Comparison of ENCODE assay signal across 9 mouse cellular contexts in genomic region chrX:13236100-13236568, GRCm38 (mm10). TPM values are rescaled to one million over a fixed set of nuclear protein-coding genes. Genes with fewer than 3 reads are reported as not detected.
DNase-seq lines count a peak whose midpoint lies in the region; ATAC-seq and TF ChIP-seq lines count a peak whose summit lies in the region.
"Had no signal": no experiment of that assay in that cellular context is flagged by ENCODE, and none has a peak within 500 bp of the region (broad histone marks: within the 10 kb centered on the region; RNA-seq: fewer than 3 reads in every experiment).

No protein-coding gene starts in this region.

- H3K4me1 ChIP-seq in hindbrain, embryonic 12.5 days: peaks cover 9% of the 10 kb centered on the region; the same call in 1 of the 2 replicates
- peaks cover 24% of the 10 kb centered on the region for H3K4me1 ChIP-seq in limb, embryonic 13.5 days
- H3K4me1 ChIP-seq in neural tube, embryonic 15.5 days: peaks cover 12% of the 10 kb centered on the region

- H3K9me3 ChIP-seq in hindbrain, embryonic 12.5 days (replicated peaks): no peaks in the 10 kb centered on the region
- H3K9me3 ChIP-seq in limb, embryonic 13.5 days: no peaks in the 10 kb centered on the region
- H3K9me3 ChIP-seq in neural tube, embryonic 15.5 days (replicated peaks): no peaks in the 10 kb centered on the region

- H3K27ac ChIP-seq in layer of hippocampus, adult 2 months: peak overlapping the region; percentile 73
- peak overlapping the region; percentile 71; the same call in 1 of the 2 replicates for H3K27ac ChIP-seq in hindbrain, embryonic 12.5 days
- peak overlapping the region; percentile 39; the same call in 1 of the 2 replicates for H3K27ac ChIP-seq in limb, embryonic 13.5 days
- peak overlapping the region; percentile 66 for H3K27ac ChIP-seq in neural tube, embryonic 15.5 days (replicated peaks)
- H3K27ac ChIP-seq: macrophage had no signal

- H3K27me3 ChIP-seq in hindbrain, embryonic 12.5 days: peaks cover 44% of the 10 kb centered on the region
- H3K27me3 ChIP-seq in limb, embryonic 13.5 days: peaks cover 17% of the 10 kb centered on the region
- H3K27me3 ChIP-seq in neural tube, embryonic 15.5 days (replicated peaks): peaks cover 4% of the 10 kb centered on the region; the same call in 1 of the 2 replicates

- WGBS in hindbrain, embryonic 12.5 days: 49% methylated on average over 2 of the region's 2 CpGs
- WGBS in limb, embryonic 13.5 days: 19% methylated on average over 2 of the region's 2 CpGs
- 36% methylated on average over 2 of the region's 2 CpGs for WGBS in neural tube, embryonic 15.5 days

- no peak overlapping the region for H3K4me3 ChIP-seq in layer of hippocampus, adult 2 months
- H3K4me3 ChIP-seq in hindbrain, embryonic 12.5 days: no peak overlapping the region
- no peak overlapping the region for H3K4me3 ChIP-seq in limb, embryonic 13.5 days
- H3K4me3 ChIP-seq in neural tube, embryonic 15.5 days (replicated peaks): no peak overlapping the region

- H3K9ac ChIP-seq in hindbrain, embryonic 12.5 days: no peak overlapping the region
- no peak overlapping the region for H3K9ac ChIP-seq in limb, embryonic 13.5 days
- no peak overlapping the region for H3K9ac ChIP-seq in neural tube, embryonic 15.5 days (replicated peaks)

- H3K4me2 ChIP-seq in hindbrain, embryonic 12.5 days (replicated peaks): no peak overlapping the region
- H3K4me2 ChIP-seq in limb, embryonic 13.5 days (replicated peaks): no peak overlapping the region
- no peak overlapping the region for H3K4me2 ChIP-seq in neural tube, embryonic 15.5 days

- H3K36me3 ChIP-seq in hindbrain, embryonic 12.5 days: no peaks in the 10 kb centered on the region
- no peaks in the 10 kb centered on the region for H3K36me3 ChIP-seq in limb, embryonic 13.5 days
- H3K36me3 ChIP-seq in neural tube, embryonic 15.5 days: no peaks in the 10 kb centered on the region

- no peak for DNase-seq in layer of hippocampus, adult 2 months (ENCODE audit: low spot score in 2 of 2)
- DNase-seq in layer of hippocampus, postnatal 25 days (ENCODE audit: extremely low spot score in 1 of 2, low spot score in 1 of 2): no peak
- DNase-seq in cerebellum, postnatal 4 days (ENCODE audit: low spot score in 2 of 2): no peak
- DNase-seq in adipocyte (ENCODE audit: low spot score): no peak
- no peak for DNase-seq in adrenal gland, adult 18-20 months (ENCODE audit: low spot score in 2 of 2)

- ATAC-seq in hindbrain, embryonic 12.5 days (ENCODE audit: low FRiP score): peak; percentile 78
- peak; percentile 57; the same call in 1 of the 2 replicates for ATAC-seq in limb, embryonic 13.5 days (ENCODE audit: low FRiP score, low read depth)
- peak; percentile 33; the same call in 1 of the 2 replicates for ATAC-seq in neural tube, embryonic 15.5 days (ENCODE audit: low FRiP score)

- no peak for TF ChIP-seq CTCF in layer of hippocampus, adult 2 months (conservative IDR thresholded peaks at IDR 0.05)

RNA-seq across cellular contexts. Expression of gene Ddx3x, which starts 44.6 kb away (rescaled TPM):
- total RNA-seq in layer of hippocampus, adult 2 months (2021): 100 to 1,000 TPM; 161 to 191 TPM
- total RNA-seq in layer of hippocampus, postnatal 25 days (2021): 100 to 1,000 TPM; 163 to 190 TPM
- 160 and 169 TPM in 2 replicates for polyA plus RNA-seq in hindbrain, embryonic 12.5 days (2016; fragmentation: Nextera tagmentation; extraction: Ambion mirVana)
- polyA plus RNA-seq in limb, embryonic 13.5 days (2015; fragmentation: Nextera tagmentation; extraction: Ambion mirVana): 144 TPM in 2 replicates
- 85.8 and 102 TPM in 2 replicates for polyA plus RNA-seq in neural tube, embryonic 15.5 days (2015; fragmentation: Nextera tagmentation; extraction: Ambion mirVana)
- total RNA-seq in adrenal gland, adult 18-20 months (2021): 100 to 1,000 TPM; 276 to 511 TPM
